Mouse (Mus musculus): ENCODE measurements around the gene Tmigd3.

DNA sequence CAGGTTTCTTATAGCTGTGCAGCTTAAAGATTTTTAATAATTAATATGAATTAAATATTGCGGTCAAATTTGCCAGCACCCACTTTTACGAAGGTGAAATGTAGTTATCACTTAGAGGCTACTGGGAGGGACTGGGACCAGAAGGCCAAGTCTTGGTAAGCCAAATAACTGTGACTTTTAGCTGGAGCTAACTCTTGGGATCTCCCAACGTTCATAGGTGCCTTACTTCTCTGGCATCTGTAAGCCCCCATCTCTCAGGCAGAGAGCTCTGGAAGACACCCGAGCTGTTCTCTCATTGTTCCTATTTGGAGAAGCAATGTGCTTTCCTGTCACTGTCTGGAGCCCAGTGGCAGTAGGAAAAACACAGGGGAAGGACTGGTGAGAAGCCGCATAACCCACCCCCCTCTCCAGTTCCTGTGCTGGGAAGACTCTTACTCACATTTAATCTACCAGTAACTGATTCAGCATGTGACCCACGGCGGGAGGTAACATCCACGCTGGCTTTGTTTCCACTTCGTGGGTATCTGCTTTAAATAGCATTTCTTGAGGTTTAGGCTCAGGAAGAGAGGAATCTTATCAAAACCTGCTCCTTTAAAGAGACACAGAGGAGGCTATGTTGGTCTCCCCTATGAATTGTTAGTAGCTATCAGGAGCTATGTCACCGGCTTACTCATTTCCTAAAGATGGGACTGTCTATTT lies 47.1 kb downstream of the Tmigd3 start:
- TF ChIP-seq CTCF (IDR thresholded peaks at IDR 0.05; ENCODE audit: low read depth) (no peak), EP300 (IDR thresholded peaks at IDR 0.05; ENCODE audit: low read depth) (no peak)

All from liver, embryonic 14.5 days (tissue).